Mouse (Mus musculus): ENCODE measurements around the gene Fam83f. TPM values are rescaled to one million over a fixed set of nuclear protein-coding genes. Genes with fewer than 3 reads are reported as not detected.

Gene Fam83f
- 1.8 TPM for polyA plus RNA-seq (2015; fragmentation: Illumina TruSeq; extraction: RNeasy Lipid Tissue Mini Kit (QIAGEN cat#74804); ENCODE audit: insufficient read depth, low read depth, low replicate concordance)

DNA sequence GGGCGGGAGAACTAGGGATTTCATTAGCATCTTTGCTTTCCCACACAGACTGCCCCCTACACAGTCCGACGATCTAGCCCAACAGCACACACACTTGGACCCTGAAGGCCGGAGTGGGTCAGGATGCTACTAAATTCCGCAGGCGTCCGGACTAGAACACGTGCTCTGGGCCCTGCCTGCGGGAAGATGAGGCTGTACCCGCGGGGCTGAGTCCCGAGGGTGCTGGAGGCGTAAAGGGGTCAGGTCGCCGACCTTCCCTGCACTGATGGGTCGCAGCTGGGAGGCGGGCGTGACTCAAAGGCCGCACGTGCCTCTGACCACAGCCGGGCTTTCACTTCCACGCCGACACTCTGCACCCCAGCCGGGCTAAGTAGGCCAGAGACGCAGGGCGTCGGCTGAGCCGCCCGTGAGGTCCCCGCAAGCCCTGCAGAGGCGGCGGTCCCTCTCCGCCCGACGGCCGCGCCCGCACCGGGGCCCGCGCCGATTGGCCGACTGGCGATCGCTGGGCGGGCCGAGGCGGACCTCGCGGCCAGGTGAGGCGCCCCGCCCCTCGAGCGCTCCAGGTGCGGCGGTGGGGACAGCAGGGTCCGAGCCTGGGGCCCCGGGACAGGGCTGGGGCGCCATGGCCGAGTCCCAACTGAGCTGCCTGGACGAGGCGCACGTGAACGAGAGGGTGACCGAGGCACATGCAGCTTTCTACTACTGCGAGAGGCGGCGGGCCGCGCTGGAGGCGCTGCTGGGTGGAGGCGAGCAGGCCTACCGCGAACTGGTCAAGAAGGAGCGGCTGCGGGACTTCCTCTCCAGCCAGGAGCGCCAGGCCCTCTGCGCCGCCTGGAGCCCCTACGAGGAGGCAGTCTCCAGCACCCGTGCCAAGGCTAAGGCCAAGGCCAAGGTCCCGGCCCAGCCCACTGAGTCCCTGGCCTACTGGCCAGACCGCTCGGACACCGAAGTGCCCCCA is at the start of gene Fam83f:
Gene Fam83f (plus strand): TSS at position 553 of the 958 bp plus-strand sequence.

GRCm38 (mm10) chr15:80710608-80711363 is 39.1 kb downstream of the Fam83f start, which contains the start of gene Tnrc6b:
TSS of gene Tnrc6b (plus strand) at chr15:80711313.

Other genes with a start within 250 kb of the Fam83f start
- gene Enthd1, start 106.7 kb upstream of the Fam83f start, polyA plus RNA-seq (2015; fragmentation: Illumina TruSeq; extraction: RNeasy Lipid Tissue Mini Kit (QIAGEN cat#74804); ENCODE audit: insufficient read depth, low read depth, low replicate concordance), result not detected
- not detected for gene Grap2, start 99.3 kb upstream of the Fam83f start, polyA plus RNA-seq (2015; fragmentation: Illumina TruSeq; extraction: RNeasy Lipid Tissue Mini Kit (QIAGEN cat#74804); ENCODE audit: insufficient read depth, low read depth, low replicate concordance)
- 3.3 TPM for gene Tnrc6b, start 39.5 kb downstream of the Fam83f start, polyA plus RNA-seq (2015; fragmentation: Illumina TruSeq; extraction: RNeasy Lipid Tissue Mini Kit (QIAGEN cat#74804); ENCODE audit: insufficient read depth, low read depth, low replicate concordance)